ENCODE assay signal across 14 mouse cellular contexts in the genomic region with DNA sequence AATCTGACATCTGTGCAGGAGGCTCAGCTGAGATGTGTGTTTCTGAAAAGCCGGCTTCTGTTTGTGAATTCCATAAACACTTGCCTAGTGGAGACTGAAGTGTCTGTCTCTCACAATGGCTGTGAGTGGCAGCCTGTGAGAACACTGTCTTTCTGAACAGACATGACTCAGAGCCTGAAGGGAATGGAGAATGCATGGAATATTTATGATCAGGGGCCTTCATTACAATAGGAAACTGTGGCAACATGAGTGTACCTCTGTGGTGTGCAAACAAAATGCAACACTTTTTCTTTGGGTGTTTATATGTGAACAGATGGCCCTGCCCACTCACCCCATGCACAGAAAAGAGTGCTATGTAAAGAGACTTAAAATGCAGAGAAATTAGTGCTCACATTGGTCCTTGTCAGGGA.
A peak's percentile ranks its signal among the peaks of the same experiment; 100 is the strongest.
DNase-seq lines count a peak whose midpoint lies in the region; ATAC-seq and TF ChIP-seq lines count a peak whose summit lies in the region.
"Had no signal": no experiment of that assay in that cellular context is flagged by ENCODE, and none has a peak within 500 bp of the region (broad histone marks: within the 10 kb centered on the region; RNA-seq: fewer than 3 reads in every experiment).

No protein-coding gene starts in this region.

- no peak for TF ChIP-seq EP300 in heart, adult 2 months (IDR thresholded peaks at IDR 0.05; ENCODE audit: insufficient read depth, low read depth, low read length)

- TF ChIP-seq CTCF in heart, adult 2 months (IDR thresholded peaks at IDR 0.05), result no peak

- peak; percentile 88 for ATAC-seq in frontal cortex, adult (ENCODE audit: low TSS enrichment)

- H3K79me2 ChIP-seq in heart, adult 2 months (replicated peaks; ENCODE audit: control insufficient read depth, insufficient read depth, low read length), result no peaks in the 10 kb centered on the region

- peak; percentile 51 for DNase-seq in left cerebral cortex, adult 11 months (ENCODE audit: low spot score)
- DNase-seq in left cerebral cortex, postnatal 4 days, result no peak
- peak; percentile 16 to 44 for DNase-seq in layer of hippocampus, postnatal 14 days (ENCODE audit: low spot score in 2 of 2)
- peak; percentile 45 to 70 for DNase-seq in right cerebral cortex, postnatal 10 days (ENCODE audit: low spot score in 2 of 2)
- DNase-seq in heart, postnatal 14 days, result no peak
- no peak for DNase-seq in kidney, postnatal 10 days
- no peak for DNase-seq in heart, adult 2 months
- DNase-seq: heart, postnatal 4 days had no signal

- no peaks in the 10 kb centered on the region for H3K27me3 ChIP-seq in heart, adult 2 months (ENCODE audit: control insufficient read depth, insufficient read depth, low read length)
- H3K27me3 ChIP-seq: limb, embryonic 13.5 days; lung, embryonic 15.5 days; neural tube, embryonic 15.5 days had no signal

- H3K27ac ChIP-seq in heart, adult 2 months, result no peak overlapping the region
- H3K27ac ChIP-seq: limb, embryonic 13.5 days; lung, embryonic 15.5 days; neural tube, embryonic 15.5 days; stomach, postnatal 0 days had no signal

- intact Hi-C loops in left cerebral cortex, postnatal 4 days (cut with DNase I), result no loop called here
- intact Hi-C loops in heart, postnatal 14 days (cut with DNase I), result no loop called here
- intact Hi-C loops in heart, adult 2 months (cut with DNase I), result no loop called here

- no peaks in the 10 kb centered on the region for H3K36me3 ChIP-seq in heart, adult 2 months (ENCODE audit: control insufficient read depth, insufficient read depth, low read length)
- H3K36me3 ChIP-seq: limb, embryonic 13.5 days; lung, embryonic 15.5 days; neural tube, embryonic 15.5 days had no signal

- H3K9ac ChIP-seq in heart, adult 2 months (ENCODE audit: low read depth, low read length), result no peak overlapping the region
- H3K9ac ChIP-seq: limb, embryonic 13.5 days; lung, embryonic 15.5 days; neural tube, embryonic 15.5 days had no signal

- 57% methylated on average over 1 of the region's 1 CpGs for WGBS in heart, adult 2 months

- no peak for TF ChIP-seq POLR2A in heart, adult 2 months (IDR thresholded peaks at IDR 0.05; ENCODE audit: insufficient read depth, low read depth, low read length)

- H3K4me1 ChIP-seq in heart, adult 2 months (ENCODE audit: control insufficient read depth, insufficient read depth, low read length), result no peaks in the 10 kb centered on the region
- H3K4me1 ChIP-seq: limb, embryonic 13.5 days; lung, embryonic 15.5 days had no signal

- no peak overlapping the region for H3K4me3 ChIP-seq in heart, adult 2 months
- H3K4me3 ChIP-seq: erythroblast, embryonic 14.5 days; limb, embryonic 13.5 days; lung, embryonic 15.5 days; neural tube, embryonic 15.5 days had no signal

Comparison
In these comparisons a context has a peak if more than half of its experiments do, and no peak if none do; other contexts are left out.
1. DNase-seq: peak in left cerebral cortex, adult 11 months (single experiment), layer of hippocampus, postnatal 14 days (2 of 2) and right cerebral cortex, postnatal 10 days (2 of 2); none in left cerebral cortex, postnatal 4 days (single experiment), heart, postnatal 14 days (0 of 2), kidney, postnatal 10 days (single experiment) and heart, adult 2 months (0 of 2).